Mouse (Mus musculus) stomach, postnatal 0 days (tissue): ENCODE data around the gene Ppp4r4.

Source experiments
- CTCF ChIP-seq: IDR thresholded peaks from 2 replicates; pipeline ENCODE4 v1.5.1; 2016; ENCODE audit warnings: antibody characterized with exemption, low read depth, mild to moderate bottlenecking, moderate library complexity
- EP300 ChIP-seq: optimal IDR thresholded peaks from 2 replicates; pipeline ENCODE3; 2016; ENCODE audit warnings: antibody characterized with exemption

DNA sequence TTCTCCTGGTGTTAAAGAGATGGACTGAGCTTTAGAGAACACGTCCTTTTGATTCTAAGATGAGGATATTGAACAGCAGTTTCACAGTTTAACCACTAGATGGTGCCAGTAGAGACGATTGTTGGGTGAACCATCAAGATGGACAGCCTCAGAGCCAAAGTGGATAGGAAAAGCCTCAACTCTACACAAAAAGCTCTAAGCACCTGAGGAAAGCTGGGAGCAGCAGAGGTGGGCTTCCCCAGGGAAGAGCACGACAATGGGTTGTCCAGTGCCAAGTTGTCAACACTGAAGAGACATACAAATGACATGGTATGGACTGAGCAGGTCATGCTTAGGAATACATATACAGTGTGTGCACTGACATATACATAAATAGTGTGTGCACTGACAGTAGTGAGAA is 12.1 kb downstream of the Ppp4r4 start:
- TF ChIP-seq CTCF (peak; percentile 86), EP300 (no peak)
